Mouse (Mus musculus) yolk sac, embryonic 10.5 days (tissue): ENCODE measurements at regions not wholly inside any gene's neighbourhood (a gene's known extent, or its start where the extent isn't known, plus 50 kb on each side); places are given as distances from the start of the nearest gene placed in this dataset.

Experiments
- DNase-seq: peaks from one replicate; pipeline ENCODE4 v3.0.0-alpha.2; 2017; ENCODE audit warnings: low spot score

GRCm38 (mm10) chr11:23170813-23171212 lies 85.0 kb upstream of the Xpo1 start:
- DNase-seq: no peak

- no peak for DNase-seq
Observed at GRCm38 (mm10) chr11:23171760-23172159, 84.1 kb upstream of the Xpo1 start.

- DNase-seq: no peak
Observed at GRCm38 (mm10) chr11:23181647-23182046, 74.2 kb upstream of the Xpo1 start.

GRCm38 (mm10) chr11:23185211-23185610 lies 70.6 kb upstream of the Xpo1 start:
- no peak for DNase-seq

GRCm38 (mm10) chr11:23201701-23202449 lies 54.0 kb upstream of the Xpo1 start:
- no peak for DNase-seq

- DNase-seq: no peak
Observed at GRCm38 (mm10) chr11:23203566-23203965, 52.3 kb upstream of the Xpo1 start.

- no peak for DNase-seq
Observed at GRCm38 (mm10) chr11:23204041-23204440, 51.8 kb upstream of the Xpo1 start.
